Mouse (Mus musculus) spleen, adult 2 months (tissue): ENCODE measurements at regions not wholly inside any gene's neighbourhood (a gene's known extent, or its start where the extent isn't known, plus 50 kb on each side); places are given as distances from the start of the nearest gene placed in this dataset.

Experiments used
- DNase-seq, 2 experiments: peaks; one replicate each; pipeline versions ENCODE4 v3.0.0 to v3.0.0-alpha.2; 2012 to 2021; ENCODE audit warnings: low spot score in 2 of 2, low read depth in 1 of 2
- H3K27ac ChIP-seq: fragments of 200-500 bp; 2 replicates; pipeline ENCODE4 v1.5.1; 2012; ENCODE audit warnings: low read length, inconsistent platforms; ENCODE audit not compliant: insufficient read depth
- H3K27me3 ChIP-seq: fragments of 200-500 bp; 2 replicates; pipeline ENCODE4 v1.6.1; 2012; ENCODE audit warnings: mild to moderate bottlenecking, moderate library complexity, low read length, inconsistent platforms; ENCODE audit not compliant: control insufficient read depth, insufficient read depth
- H3K36me3 ChIP-seq: fragments of 200-500 bp; 2 replicates; pipeline ENCODE4 v1.6.1; 2012; ENCODE audit warnings: mild to moderate bottlenecking, low read length, inconsistent platforms; ENCODE audit not compliant: control insufficient read depth, insufficient read depth
- H3K4me1 ChIP-seq: fragments of 200-500 bp; 2 replicates; pipeline ENCODE4 v1.6.1; 2011; ENCODE audit warnings: inconsistent platforms; ENCODE audit not compliant: control insufficient read depth, insufficient read depth, insufficient read length
- H3K4me3 ChIP-seq: fragments of 200-500 bp; 2 replicates; pipeline ENCODE4 v1.5.1; 2011; ENCODE audit warnings: mild to moderate bottlenecking, inconsistent platforms; ENCODE audit not compliant: insufficient read depth, insufficient read length; ENCODE audit errors: extremely low read depth
- CTCF ChIP-seq: fragments of 200-500 bp; IDR thresholded peaks from 2 replicates; pipeline ENCODE4 v1.5.1; 2011; ENCODE audit warnings: mild to moderate bottlenecking, inconsistent platforms; ENCODE audit not compliant: insufficient read depth, insufficient read length, insufficient replicate concordance; ENCODE audit errors: extremely low read depth
- POLR2A ChIP-seq: fragments of 200-500 bp; IDR thresholded peaks from 2 replicates; pipeline ENCODE4 v1.6.1; 2011; ENCODE audit warnings: low read depth, low read length, inconsistent platforms
- WGBS: fragments of 180-500 bp; shearing (Covaris S2); methylation state at CpG from one replicate; pipeline ENCODE4 v1.1.7; 2018; 5-methylcytosine and 5-hydroxymethylcytosine counted together

- Histone ChIP-seq H3K27ac (no peak overlapping the region), H3K27me3 (no peaks in the 10 kb centered on the region), H3K4me3 (no peak overlapping the region), H3K4me1 (no peaks in the 10 kb centered on the region), H3K36me3 (no peaks in the 10 kb centered on the region)
- no peak for DNase-seq
- TF ChIP-seq POLR2A (no peak), CTCF (no peak)
- WGBS: 78% methylated on average over 6 of the region's 6 CpGs
Measured at GRCm38 (mm10) chr8:103391359-103391758, 605.9 kb upstream of the Cdh11 start.

- Histone ChIP-seq H3K36me3 (no peaks in the 10 kb centered on the region), H3K4me3 (no peak overlapping the region), H3K4me1 (no peaks in the 10 kb centered on the region), H3K27me3 (no peaks in the 10 kb centered on the region), H3K27ac (no peak overlapping the region)
- no peak for TF ChIP-seq POLR2A
- TF ChIP-seq CTCF: no peak
- no peak for DNase-seq
- WGBS: 43% methylated on average over 4 of the region's 4 CpGs
Measured at GRCm38 (mm10) chr8:103395316-103395715, 609.9 kb upstream of the Cdh11 start.

GRCm38 (mm10) chr8:103398179-103398578 is 612.7 kb upstream of the Cdh11 start:
- WGBS: 78% methylated on average over 3 of the region's 3 CpGs
- H3K4me1 ChIP-seq: no peaks in the 10 kb centered on the region
- no peak overlapping the region for H3K4me3 ChIP-seq
- TF ChIP-seq CTCF (no peak), POLR2A (no peak)
- no peaks in the 10 kb centered on the region for H3K27me3 ChIP-seq
- no peak overlapping the region for H3K27ac ChIP-seq
- DNase-seq: no peak
- H3K36me3 ChIP-seq: no peaks in the 10 kb centered on the region

- Histone ChIP-seq H3K27me3 (no peaks in the 10 kb centered on the region), H3K4me1 (no peaks in the 10 kb centered on the region), H3K4me3 (no peak overlapping the region), H3K36me3 (no peaks in the 10 kb centered on the region), H3K27ac (no peak overlapping the region)
- WGBS: 80% methylated on average over 3 of the region's 3 CpGs
- no peak for DNase-seq
- no peak for TF ChIP-seq CTCF
Measured at GRCm38 (mm10) chr8:103399466-103399865, 614.0 kb upstream of the Cdh11 start.

GRCm38 (mm10) chr8:103400143-103400542 is 614.7 kb upstream of the Cdh11 start:
- Histone ChIP-seq H3K36me3 (no peaks in the 10 kb centered on the region), H3K4me3 (no peak overlapping the region), H3K27ac (no peak overlapping the region), H3K4me1 (no peaks in the 10 kb centered on the region), H3K27me3 (no peaks in the 10 kb centered on the region)
- 49% methylated on average over 1 of the region's 1 CpGs for WGBS
- TF ChIP-seq CTCF (no peak), POLR2A (no peak)
- no peak for DNase-seq

GRCm38 (mm10) chr8:103402731-103403130 is 617.3 kb upstream of the Cdh11 start:
- WGBS: 88% methylated on average over 3 of the region's 3 CpGs
- no peak for DNase-seq
- Histone ChIP-seq H3K27ac (no peak overlapping the region), H3K4me1 (no peaks in the 10 kb centered on the region), H3K4me3 (no peak overlapping the region), H3K27me3 (no peaks in the 10 kb centered on the region), H3K36me3 (no peaks in the 10 kb centered on the region)
- no peak for TF ChIP-seq CTCF
- no peak for TF ChIP-seq POLR2A

- H3K27ac ChIP-seq: no peak overlapping the region
- 83% methylated on average over 4 of the region's 4 CpGs for WGBS
- no peak for TF ChIP-seq CTCF
- no peak for TF ChIP-seq POLR2A
- H3K4me1 ChIP-seq: no peaks in the 10 kb centered on the region
- H3K36me3 ChIP-seq: no peaks in the 10 kb centered on the region
- DNase-seq: no peak
- H3K4me3 ChIP-seq: no peak overlapping the region
- no peaks in the 10 kb centered on the region for H3K27me3 ChIP-seq
Measured at GRCm38 (mm10) chr8:103403826-103404225, 618.4 kb upstream of the Cdh11 start.

GRCm38 (mm10) chr8:103405787-103406186 is 620.3 kb upstream of the Cdh11 start:
- H3K4me3 ChIP-seq: no peak overlapping the region
- no peak overlapping the region for H3K27ac ChIP-seq
- H3K36me3 ChIP-seq: no peaks in the 10 kb centered on the region
- WGBS: 88% methylated on average over 12 of the region's 12 CpGs
- no peaks in the 10 kb centered on the region for H3K4me1 ChIP-seq
- no peak for DNase-seq
- no peaks in the 10 kb centered on the region for H3K27me3 ChIP-seq
- TF ChIP-seq CTCF: no peak
- no peak for TF ChIP-seq POLR2A
